Mouse (Mus musculus) midbrain, embryonic 10.5 days (tissue): Measurements from ENCODE around the gene Nt5c2. TPM values are rescaled to one million over a fixed set of nuclear protein-coding genes. Genes with fewer than 3 reads are reported as not detected.
A peak's percentile ranks its signal among the peaks of the same experiment; 100 is the strongest.

Experiments
- DNase-seq: peaks from one replicate; pipeline ENCODE4 v3.0.0-alpha.2; 2017; ENCODE audit warnings: low spot score
- H3K27ac ChIP-seq: fragments of 300-500 bp; sonication (generic); replicated peaks from 2 replicates; pipeline ENCODE4 v1.5.1; 2016; ENCODE audit warnings: mild to moderate bottlenecking
- H3K27me3 ChIP-seq: fragments of 300-500 bp; sonication (generic); 2 replicates; pipeline ENCODE4 v1.6.1; 2016; ENCODE audit warnings: low read depth, mild to moderate bottlenecking; ENCODE audit not compliant: poor library complexity, severe bottlenecking
- H3K36me3 ChIP-seq: fragments of 300-500 bp; sonication (generic); 2 replicates; pipeline ENCODE4 v1.6.1; 2016; ENCODE audit warnings: mild to moderate bottlenecking, moderate library complexity
- H3K4me1 ChIP-seq: fragments of 300-500 bp; sonication (generic); 2 replicates; pipeline ENCODE4 v1.6.1; 2016
- H3K4me3 ChIP-seq: fragments of 300-500 bp; sonication (generic); 2 replicates; pipeline ENCODE4 v1.5.1; 2016; ENCODE audit warnings: mild to moderate bottlenecking, moderate library complexity
- H3K9me3 ChIP-seq: fragments of 300-500 bp; sonication (generic); replicated peaks from 2 replicates; pipeline ENCODE4 v1.6.1; 2016; ENCODE audit warnings: mild to moderate bottlenecking
- whole genome bisulfite sequencing: fragments of 180-500 bp; shearing (Covaris S2); methylation state at CpG from one replicate; pipeline ENCODE4 v1.1.7; 2016; 5-methylcytosine and 5-hydroxymethylcytosine counted together
- polyA plus RNA-seq: library from polyadenylated mRNA; unstranded; fragments of >200 nt; fragmentation: Nextera tagmentation; extraction: Ambion mirVana; gene quantifications from 2 replicates; pipeline ENCODE4 v1.2.1, GENCODE M21; 2016

Gene Nt5c2
- polyA plus RNA-seq, 1 experiment from 2014 or later, result 64.1 TPM

DNA sequence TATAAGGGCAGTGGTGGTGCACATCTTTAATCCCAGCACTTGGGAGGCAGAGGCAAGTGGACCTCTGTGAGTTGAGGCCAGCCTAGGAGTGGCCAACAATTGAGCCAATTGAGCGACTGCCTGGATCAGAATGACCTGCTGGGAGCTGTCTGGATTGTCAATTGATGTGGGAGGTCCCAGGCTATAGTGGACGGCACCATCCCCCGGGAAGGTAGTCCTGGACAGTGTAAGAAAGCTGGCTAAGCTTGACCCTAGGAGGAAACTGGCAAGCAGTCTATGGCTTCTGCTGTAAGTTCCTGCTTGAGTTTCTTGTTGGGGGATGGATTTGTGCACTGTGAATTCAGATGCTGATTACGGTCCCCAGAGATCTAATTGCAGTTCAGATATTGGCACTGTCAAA is 47.1 kb downstream of the Nt5c2 start:
- 50% methylated on average over 4 of the region's 4 CpGs for WGBS
- H3K36me3 ChIP-seq, result no peaks in the 10 kb centered on the region
- DNase-seq, result no peak
- no peaks in the 10 kb centered on the region for H3K9me3 ChIP-seq
- no peak overlapping the region for H3K27ac ChIP-seq
- H3K4me3 ChIP-seq, result no peak overlapping the region
- peaks cover 40% of the 10 kb centered on the region for H3K4me1 ChIP-seq
- H3K27me3 ChIP-seq, result no peaks in the 10 kb centered on the region

DNA sequence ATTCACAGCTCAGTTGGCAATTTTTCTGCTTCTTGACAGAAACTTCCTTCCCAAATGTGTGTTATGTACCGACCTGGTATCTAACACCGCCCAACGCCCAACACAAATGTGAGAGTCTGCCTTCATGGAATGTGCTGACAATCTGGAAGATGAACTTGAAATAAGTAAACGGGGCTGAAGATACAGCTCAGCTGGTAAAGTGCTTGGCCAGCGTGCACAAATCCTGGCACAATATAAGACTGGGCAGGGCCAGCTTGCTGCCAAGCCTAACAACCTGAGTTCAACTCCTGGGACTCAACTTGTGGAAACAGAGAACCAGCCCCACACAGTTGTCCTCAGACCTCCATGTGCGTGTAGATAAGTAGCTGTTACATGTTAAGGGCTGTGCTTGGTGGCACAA is 48.6 kb downstream of the Nt5c2 start:
- no peak for DNase-seq
- peaks cover 38% of the 10 kb centered on the region for H3K4me1 ChIP-seq
- WGBS, result 91% methylated on average over 6 of the region's 6 CpGs
- no peaks in the 10 kb centered on the region for H3K36me3 ChIP-seq
- H3K27me3 ChIP-seq, result no peaks in the 10 kb centered on the region
- no peak overlapping the region for H3K4me3 ChIP-seq
- H3K27ac ChIP-seq, result no peak overlapping the region
- no peaks in the 10 kb centered on the region for H3K9me3 ChIP-seq

DNA sequence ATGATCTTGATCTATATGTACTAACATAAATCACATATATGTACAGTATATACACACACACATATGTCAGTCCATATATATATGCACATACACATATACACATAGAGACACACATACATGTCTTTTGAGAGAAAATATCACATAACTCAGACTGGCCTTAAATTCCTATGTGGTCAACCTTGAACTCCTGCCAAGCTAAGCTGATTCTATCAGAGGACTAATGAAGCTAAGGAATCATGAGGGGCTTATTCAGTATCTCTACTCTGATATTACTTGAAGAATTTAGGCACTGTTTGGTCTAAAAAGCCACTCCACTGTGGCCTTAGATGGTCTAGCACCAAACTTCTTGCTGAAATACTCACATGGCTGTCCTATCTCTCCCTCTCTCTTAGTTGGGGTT is 49.5 kb downstream of the Nt5c2 start:
- no peak overlapping the region for H3K4me3 ChIP-seq
- peaks cover 38% of the 10 kb centered on the region for H3K4me1 ChIP-seq
- no peaks in the 10 kb centered on the region for H3K27me3 ChIP-seq
- H3K9me3 ChIP-seq, result no peaks in the 10 kb centered on the region
- DNase-seq, result no peak
- H3K27ac ChIP-seq, result no peak overlapping the region
- H3K36me3 ChIP-seq, result no peaks in the 10 kb centered on the region

DNA sequence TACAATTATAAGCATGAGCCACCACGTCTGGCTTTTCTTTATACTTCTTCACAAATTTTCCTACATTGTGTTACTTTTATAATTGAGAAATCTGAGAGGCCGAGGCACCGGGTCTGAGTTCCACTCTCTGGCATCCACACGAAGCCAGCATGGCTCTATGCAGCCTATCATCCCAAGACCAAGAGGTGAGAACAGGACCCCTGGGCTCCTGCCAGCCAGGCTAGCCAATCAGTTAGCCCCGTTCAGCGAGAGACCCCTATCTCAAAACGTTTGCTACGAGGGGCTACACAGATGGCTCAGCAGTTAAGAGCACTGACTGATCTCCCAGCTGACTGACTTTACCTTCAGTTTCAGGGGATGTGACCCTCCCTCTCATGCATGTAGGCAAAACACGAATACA is 50.6 kb downstream of the Nt5c2 start:
- Histone ChIP-seq H3K27me3 (no peaks in the 10 kb centered on the region), H3K9me3 (no peaks in the 10 kb centered on the region), H3K36me3 (no peaks in the 10 kb centered on the region), H3K27ac (no peak overlapping the region), H3K4me1 (peaks cover 40% of the 10 kb centered on the region), H3K4me3 (no peak overlapping the region)
- DNase-seq, result no peak
- 64% methylated on average over 9 of the region's 9 CpGs for WGBS

DNA sequence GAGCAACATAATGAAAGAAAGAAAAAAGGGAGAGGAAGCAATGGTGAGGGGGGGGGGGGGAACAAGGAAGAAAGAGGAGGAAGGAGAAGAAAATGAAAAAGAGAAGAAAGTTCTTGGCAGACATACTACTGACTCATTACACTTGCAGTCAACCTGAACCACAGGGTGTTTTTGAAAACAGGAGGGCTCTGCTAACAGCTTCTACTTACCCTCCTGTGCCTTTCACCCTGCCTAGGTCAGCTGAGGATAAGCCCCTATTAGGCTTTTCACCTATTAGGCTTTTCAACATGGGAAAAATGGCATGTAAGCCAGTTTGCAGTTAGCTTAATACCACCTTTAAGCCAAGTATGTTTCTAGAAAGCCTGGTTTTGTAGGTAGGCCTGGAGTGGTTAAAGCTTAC is 51.5 kb downstream of the Nt5c2 start:
- Histone ChIP-seq H3K9me3 (no peaks in the 10 kb centered on the region), H3K36me3 (no peaks in the 10 kb centered on the region), H3K4me1 (peaks cover 35% of the 10 kb centered on the region), H3K27me3 (no peaks in the 10 kb centered on the region), H3K27ac (no peak overlapping the region), H3K4me3 (no peak overlapping the region)
- DNase-seq, result no peak

DNA sequence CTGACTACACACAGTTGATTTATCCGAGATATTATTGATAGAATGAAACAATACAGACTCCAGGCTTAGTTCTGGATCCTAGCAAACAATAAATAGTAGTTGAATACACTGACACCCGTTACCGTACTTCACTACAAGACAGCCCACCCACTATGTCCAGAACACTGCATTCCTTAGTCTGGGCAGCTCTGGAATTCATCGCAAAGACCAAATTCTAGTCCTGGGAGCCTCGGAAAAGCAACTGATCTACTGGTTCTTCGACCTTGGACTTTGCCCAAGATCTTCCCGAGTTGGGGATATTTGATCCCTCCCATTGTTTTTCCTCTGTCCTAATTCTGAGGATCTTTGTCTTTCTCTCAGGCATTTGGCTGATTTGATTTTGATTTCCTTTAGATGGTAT is 52.1 kb downstream of the Nt5c2 start:
- Histone ChIP-seq H3K4me1 (peaks cover 32% of the 10 kb centered on the region), H3K36me3 (no peaks in the 10 kb centered on the region), H3K27me3 (no peaks in the 10 kb centered on the region), H3K27ac (no peak overlapping the region), H3K9me3 (no peaks in the 10 kb centered on the region), H3K4me3 (peak overlapping the region; percentile 87)
- WGBS, result 33% methylated on average over 7 of the region's 7 CpGs
- DNase-seq, result no peak

DNA sequence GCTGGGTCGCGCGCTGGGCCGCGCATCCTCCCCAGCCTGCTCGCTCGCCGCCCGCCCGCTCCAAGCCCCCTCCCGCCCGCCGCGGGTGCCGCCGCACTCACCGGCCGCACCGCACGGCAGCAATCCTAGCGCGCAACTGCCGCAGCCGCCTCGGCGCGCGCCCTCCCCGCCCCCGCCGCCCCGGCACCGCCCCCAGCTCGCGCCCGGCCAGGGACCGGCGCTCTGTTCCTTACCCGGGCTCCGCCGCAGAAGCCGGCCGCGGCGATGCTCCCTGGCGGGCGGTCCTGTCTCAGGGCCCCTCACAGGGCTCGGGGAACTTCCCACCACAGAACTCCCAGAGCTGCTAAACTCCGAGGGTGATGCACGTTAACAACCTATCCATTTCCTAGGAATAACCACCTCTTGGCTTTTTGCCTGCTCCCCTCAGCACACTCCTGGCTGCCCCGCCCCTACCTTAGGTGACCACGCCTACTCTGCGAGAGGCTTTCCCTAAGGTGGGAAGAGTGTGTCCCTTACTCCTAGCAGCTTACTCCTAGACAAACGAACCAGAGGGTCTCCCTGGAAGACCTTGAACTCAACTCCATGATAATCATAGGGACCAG is 52.7 kb downstream of the Nt5c2 start:
- H3K4me1 ChIP-seq, result peaks cover 29% of the 10 kb centered on the region
- H3K9me3 ChIP-seq, result no peaks in the 10 kb centered on the region
- 1% methylated on average over 39 of the region's 54 CpGs for WGBS
- no peaks in the 10 kb centered on the region for H3K27me3 ChIP-seq
- no peaks in the 10 kb centered on the region for H3K36me3 ChIP-seq
- DNase-seq, result peak; percentile 87
- peak overlapping the region; percentile 94 for H3K27ac ChIP-seq
- peak overlapping the region; percentile 87 for H3K4me3 ChIP-seq

DNA sequence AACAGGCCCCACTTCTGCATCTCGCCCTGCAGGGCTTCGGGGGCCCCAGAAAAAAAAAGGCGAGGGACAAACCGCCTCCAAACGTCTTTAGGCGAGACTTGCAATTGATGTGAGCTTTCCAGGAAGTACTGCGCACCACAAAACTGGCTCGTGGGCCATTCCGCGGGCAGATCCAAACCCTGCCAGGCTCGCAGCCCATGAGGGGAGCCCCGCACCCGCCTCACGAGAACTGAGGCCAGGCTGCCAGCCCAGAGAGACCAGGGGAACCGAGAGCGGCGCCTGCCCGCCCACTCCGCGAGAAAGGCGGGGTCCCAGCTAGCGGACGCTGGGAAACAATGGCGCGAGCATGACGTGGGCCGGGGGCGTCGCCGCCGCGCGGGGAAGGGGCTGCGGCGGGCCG is 53.3 kb downstream of the Nt5c2 start:
- peak overlapping the region; percentile 87 for H3K4me3 ChIP-seq
- WGBS, result under 1% methylated on average over 35 of the region's 36 CpGs
- peaks cover 29% of the 10 kb centered on the region for H3K4me1 ChIP-seq
- no peaks in the 10 kb centered on the region for H3K9me3 ChIP-seq
- H3K27me3 ChIP-seq, result no peaks in the 10 kb centered on the region
- peak; percentile 86 for DNase-seq
- H3K27ac ChIP-seq, result peak overlapping the region; percentile 94
- peaks cover 2% of the 10 kb centered on the region; the same call in 1 of the 2 replicates for H3K36me3 ChIP-seq

DNA sequence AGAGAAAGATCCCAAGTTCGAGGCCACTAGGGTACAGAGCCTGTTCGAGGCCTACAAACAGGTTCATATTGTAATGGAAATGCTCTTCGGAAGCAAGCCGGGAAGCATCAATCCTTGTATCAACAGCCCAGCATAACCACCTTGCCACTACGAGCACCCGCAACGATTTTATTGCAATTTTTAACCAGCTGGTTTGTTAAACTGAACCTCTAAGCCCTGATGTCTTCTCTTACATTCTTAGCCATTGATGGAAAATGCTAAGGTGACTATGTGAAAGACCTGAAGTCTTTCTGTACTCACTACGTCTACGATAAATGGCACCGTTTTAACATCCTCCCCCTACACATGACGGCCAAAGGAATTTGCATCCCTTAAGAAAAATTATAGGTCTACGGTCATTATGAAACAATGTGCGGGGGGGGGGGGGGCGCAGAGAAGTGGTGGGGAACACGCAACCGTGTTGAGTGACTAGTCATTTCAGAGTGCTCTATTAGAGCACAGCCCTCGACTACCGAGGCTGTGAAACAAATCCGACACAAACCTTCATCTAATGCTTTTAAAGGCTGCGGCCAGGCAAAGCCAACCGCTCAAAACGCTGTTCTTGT is 53.8 kb downstream of the Nt5c2 start:
- H3K4me1 ChIP-seq, result peaks cover 29% of the 10 kb centered on the region
- peak overlapping the region; percentile 87 for H3K4me3 ChIP-seq
- H3K9me3 ChIP-seq, result no peaks in the 10 kb centered on the region
- H3K27me3 ChIP-seq, result no peaks in the 10 kb centered on the region
- WGBS, result 9% methylated on average over 22 of the region's 22 CpGs
- peaks cover 3% of the 10 kb centered on the region; the same call in 1 of the 2 replicates for H3K36me3 ChIP-seq
- peak overlapping the region; percentile 94 for H3K27ac ChIP-seq
- no peak for DNase-seq

DNA sequence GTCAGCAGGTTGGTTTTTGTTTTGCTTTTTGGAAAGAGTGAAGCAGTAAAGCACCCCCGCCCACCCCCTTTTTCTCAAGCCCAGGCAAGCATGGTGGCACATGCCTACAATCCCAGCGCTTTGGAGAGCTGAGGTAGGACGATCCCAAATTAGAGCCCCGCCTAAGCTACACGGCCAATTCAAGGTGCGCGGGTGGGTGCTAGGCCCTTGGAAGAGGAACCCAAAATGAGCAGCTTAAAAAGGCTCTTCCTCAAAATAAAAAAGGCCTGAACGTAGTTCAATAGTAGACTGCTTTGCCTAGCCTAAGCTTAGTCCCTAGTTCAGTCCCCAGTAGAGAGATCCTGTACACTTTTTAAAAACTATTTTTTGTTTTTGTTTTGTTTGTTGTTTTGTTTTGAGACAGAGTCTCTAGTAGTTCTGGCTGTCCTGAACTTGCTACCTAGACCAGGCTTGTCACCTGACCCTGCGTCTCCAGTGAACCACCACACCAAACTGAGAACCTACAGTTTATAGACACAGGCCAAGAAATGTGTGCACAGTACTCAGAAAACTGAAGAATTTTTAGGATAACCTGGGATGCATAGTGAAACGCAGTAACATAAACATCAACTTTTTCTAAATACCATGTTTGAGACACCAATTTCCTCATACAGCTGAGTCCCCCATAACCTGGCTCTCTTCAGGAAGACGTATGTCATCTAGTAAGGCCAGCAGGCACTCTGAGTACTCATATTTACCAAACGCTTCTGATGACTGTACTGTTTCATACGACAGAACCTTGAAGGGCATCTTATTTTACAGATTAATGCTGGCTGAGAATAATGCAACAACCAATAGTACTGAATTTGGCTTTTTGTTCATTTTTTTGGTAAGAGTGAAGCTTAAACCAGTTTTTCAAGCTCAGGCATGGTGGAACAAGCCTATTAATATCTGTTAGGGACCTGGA is 54.6 kb downstream of the Nt5c2 start:
- 86% methylated on average over 13 of the region's 13 CpGs for WGBS
- DNase-seq, result no peak

DNA sequence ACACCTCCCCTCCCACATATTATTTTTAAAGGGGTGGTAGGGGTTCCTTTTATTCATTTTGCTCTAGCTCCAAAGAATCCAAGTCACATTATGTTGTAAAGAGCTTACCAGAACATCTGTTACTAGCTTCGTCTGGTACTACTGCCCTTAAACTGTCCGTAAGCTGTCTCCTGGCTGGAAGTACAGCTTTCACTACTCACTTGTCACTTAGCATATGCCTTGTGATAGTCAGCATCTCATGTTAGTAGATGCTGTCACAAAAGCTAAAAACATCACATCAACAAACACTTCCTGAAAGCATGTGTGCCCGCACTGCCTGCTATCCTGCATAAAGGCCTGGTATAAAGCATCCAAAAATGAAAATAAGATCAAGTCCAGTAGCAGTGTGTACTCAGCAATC is 55.4 kb downstream of the Nt5c2 start:
- Histone ChIP-seq H3K9me3 (no peaks in the 10 kb centered on the region), H3K27ac (no peak overlapping the region), H3K27me3 (no peaks in the 10 kb centered on the region), H3K36me3 (peaks cover 5% of the 10 kb centered on the region; the same call in 1 of the 2 replicates), H3K4me3 (no peak overlapping the region), H3K4me1 (peaks cover 29% of the 10 kb centered on the region)
- no peak for DNase-seq
- WGBS, result 92% methylated on average over 3 of the region's 3 CpGs

More for the DNA sequence above, 54.6 kb downstream of the Nt5c2 start:
- peaks cover 5% of the 10 kb centered on the region; the same call in 1 of the 2 replicates for H3K36me3 ChIP-seq
- peak overlapping the region; percentile 94; the same call in 1 of the 2 replicates for H3K27ac ChIP-seq
- peaks cover 29% of the 10 kb centered on the region for H3K4me1 ChIP-seq
- peak overlapping the region; percentile 87 for H3K4me3 ChIP-seq
- H3K27me3 ChIP-seq, result no peaks in the 10 kb centered on the region
- no peaks in the 10 kb centered on the region for H3K9me3 ChIP-seq

DNA sequence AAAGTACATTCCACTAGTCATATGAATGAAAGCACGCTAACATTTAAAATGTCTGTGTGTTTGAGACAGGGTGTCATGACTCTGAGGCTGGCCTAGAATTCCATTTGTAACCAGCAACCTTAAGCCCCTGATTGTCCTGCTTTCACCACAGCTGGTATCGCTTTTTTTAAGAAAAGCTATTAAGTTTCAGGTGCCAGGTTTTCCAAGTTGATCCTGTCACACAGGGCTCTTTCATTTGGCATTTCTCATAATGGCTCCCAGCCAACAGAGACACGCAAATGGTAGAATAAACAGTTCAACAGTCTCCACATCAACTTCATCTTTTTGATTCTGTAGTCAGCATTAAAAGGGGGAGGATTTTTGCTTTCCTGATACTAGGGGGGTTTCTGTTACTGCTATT is 56.4 kb downstream of the Nt5c2 start:
- DNase-seq, result no peak
- 91% methylated on average over 3 of the region's 3 CpGs for WGBS
- Histone ChIP-seq H3K9me3 (no peaks in the 10 kb centered on the region), H3K36me3 (peaks cover 5% of the 10 kb centered on the region; the same call in 1 of the 2 replicates), H3K27ac (no peak overlapping the region), H3K4me1 (peaks cover 29% of the 10 kb centered on the region), H3K27me3 (no peaks in the 10 kb centered on the region), H3K4me3 (no peak overlapping the region)

DNA sequence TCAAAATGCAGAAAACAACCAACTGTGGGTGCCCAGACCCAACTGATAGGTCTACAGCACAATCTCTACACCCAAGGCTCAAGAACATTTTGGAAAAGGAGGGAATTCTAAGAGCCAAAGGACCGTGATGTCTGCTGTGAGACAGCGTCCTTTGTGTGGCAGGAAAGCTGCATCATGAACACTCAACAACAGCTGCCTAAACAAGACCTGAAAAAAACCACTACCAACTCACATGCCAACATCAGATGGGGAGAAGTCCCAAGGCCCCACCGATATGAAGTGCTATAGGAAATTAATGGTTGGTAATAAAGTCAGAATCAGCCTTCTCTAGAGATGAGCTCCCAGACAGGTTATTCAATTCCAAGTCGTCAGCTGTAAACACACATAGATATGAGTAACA is 57.0 kb downstream of the Nt5c2 start:
- Histone ChIP-seq H3K27me3 (no peaks in the 10 kb centered on the region), H3K9me3 (no peaks in the 10 kb centered on the region), H3K27ac (no peak overlapping the region), H3K36me3 (peaks cover 5% of the 10 kb centered on the region; the same call in 1 of the 2 replicates), H3K4me1 (peaks cover 28% of the 10 kb centered on the region), H3K4me3 (no peak overlapping the region)
- no peak for DNase-seq
- 91% methylated on average over 4 of the region's 4 CpGs for WGBS
